Mouse (Mus musculus): ENCODE data around the gene Snx13.

- TF ChIP-seq CTCF (IDR thresholded peaks at IDR 0.05; ENCODE audit: low read depth) = no peak
- TF ChIP-seq EP300 (IDR thresholded peaks at IDR 0.05; ENCODE audit: low read depth) = no peak
Observed at GRCm38 (mm10) chr12:35038668-35039570, 8.1 kb upstream of the Snx13 start.
